Mouse (Mus musculus) layer of hippocampus, postnatal 10 days (tissue): Measurements from ENCODE around the gene Gdpgp1. TPM values are rescaled to one million over a fixed set of nuclear protein-coding genes. Genes with fewer than 3 reads are reported as not detected.

ENCODE experiments used
- DNase-seq, 2 experiments: peaks; one replicate each; pipeline ENCODE4 v3.0.0; 2021; ENCODE audit warnings: low spot score in 2 of 2
- long read RNA-seq: library from polyadenylated mRNA; stranded (forward); transcript quantifications from one replicate; pipeline ENCODE4 v2.0.0, GENCODE M21; 2023
- total RNA-seq, 2 experiments: library from RNA; stranded (reverse); gene quantifications; 2 replicates each; pipeline ENCODE4 v1.2.3; 2021

The Gdpgp1 gene
- total RNA-seq = 1 to 10 TPM; 6.4 to 6.7 TPM
- long read RNA-seq, full-length matches to known transcripts = 6 of 6 reads
- long read RNA-seq, partial matches to known transcripts = 0 of 6 reads
- long read RNA-seq, other reads (novel, unspliced or antisense) = 0 of 6 reads

GRCm38 (mm10) chr7:80232489-80233029 lies at the start of gene Gdpgp1, which contains the start of gene Cib1:
Gdpgp1 (plus strand) TSS chr7:80232865.
Cib1 (minus strand) TSS chr7:80232813.
- DNase-seq = peak; percentile 92 to 96

- no peak for DNase-seq
These were observed 49.2 kb upstream of the Gdpgp1 start for GRCm38 (mm10) chr7:80183466-80183865.

- DNase-seq = no peak
These were observed 48.7 kb upstream of the Gdpgp1 start for GRCm38 (mm10) chr7:80183969-80184368.

- no peak for DNase-seq
These were observed 48.1 kb upstream of the Gdpgp1 start for GRCm38 (mm10) chr7:80184551-80184950.

- DNase-seq = no peak
These were observed 47.7 kb upstream of the Gdpgp1 start for GRCm38 (mm10) chr7:80184968-80185367.

GRCm38 (mm10) chr7:80186021-80186420 lies 46.6 kb upstream of the Gdpgp1 start:
- DNase-seq = no peak

- DNase-seq = peak; percentile 93 to 95
These were observed 46.0 kb upstream of the Gdpgp1 start, which contains the start of gene Sema4b for GRCm38 (mm10) chr7:80186531-80187296. Sema4b (plus strand) TSS chr7:80186841.

- no peak for DNase-seq
These were observed 45.2 kb upstream of the Gdpgp1 start for GRCm38 (mm10) chr7:80187501-80187900.

- no peak for DNase-seq
These were observed 44.0 kb upstream of the Gdpgp1 start for GRCm38 (mm10) chr7:80188579-80189125.

GRCm38 (mm10) chr7:80189147-80189933 lies 43.3 kb upstream of the Gdpgp1 start:
- no peak for DNase-seq

- no peak for DNase-seq
These were observed 41.2 kb upstream of the Gdpgp1 start for GRCm38 (mm10) chr7:80191455-80191854.

- DNase-seq = peak; percentile 78 to 86
These were observed 40.2 kb upstream of the Gdpgp1 start for GRCm38 (mm10) chr7:80192226-80193061.

GRCm38 (mm10) chr7:80193941-80194739 lies 38.5 kb upstream of the Gdpgp1 start:
- DNase-seq = no peak

GRCm38 (mm10) chr7:80195146-80195545 lies 37.5 kb upstream of the Gdpgp1 start:
- no peak for DNase-seq

- no peak for DNase-seq
These were observed 36.9 kb upstream of the Gdpgp1 start for GRCm38 (mm10) chr7:80195576-80196263.

GRCm38 (mm10) chr7:80197371-80197770 lies 35.3 kb upstream of the Gdpgp1 start:
- DNase-seq = no peak

- DNase-seq = peak; percentile 71 to 82
These were observed 34.5 kb upstream of the Gdpgp1 start for GRCm38 (mm10) chr7:80197941-80198778.

GRCm38 (mm10) chr7:80198863-80199262 lies 33.8 kb upstream of the Gdpgp1 start:
- no peak for DNase-seq
